Mouse (Mus musculus) G1E-ER4 (cell line): Measurements from ENCODE around the gene Skil. TPM values are rescaled to one million over a fixed set of nuclear protein-coding genes. Genes with fewer than 3 reads are reported as not detected.

ENCODE experiments used
- GATA1 ChIP-seq: IDR thresholded peaks from one replicate; pipeline ENCODE4 v1.8.0; 2012; ENCODE audit warnings: low read length, inconsistent platforms
- polyA plus RNA-seq: library from polyadenylated mRNA; stranded (reverse); fragments of >175 nt; gene quantifications from 2 replicates; pipeline ENCODE4 v1.2.3, GENCODE M21; 2012

The Skil gene
- polyA plus RNA-seq, 1 experiment, result 0.60 TPM

GRCm38 (mm10) chr3:31138454-31139424, 43.9 kb downstream of the Skil start:
- no peak for TF ChIP-seq GATA1

- no peak for TF ChIP-seq GATA1
These were observed 46.8 kb downstream of the Skil start for GRCm38 (mm10) chr3:31141621-31142020.

GRCm38 (mm10) chr3:31145641-31146290, 50.9 kb downstream of the Skil start:
- no peak for TF ChIP-seq GATA1

GRCm38 (mm10) chr3:31148595-31148994, 53.7 kb downstream of the Skil start:
- TF ChIP-seq GATA1, result no peak

GRCm38 (mm10) chr3:31149706-31150105, 54.8 kb downstream of the Skil start, which contains the start of gene Cldn11:
Gene Cldn11, plus strand, starts transcription at chr3:31149920.
- TF ChIP-seq GATA1, result no peak

GRCm38 (mm10) chr3:31152108-31152507, 57.2 kb downstream of the Skil start:
- no peak for TF ChIP-seq GATA1

GRCm38 (mm10) chr3:31156126-31156525, 61.3 kb downstream of the Skil start:
- TF ChIP-seq GATA1, result no peak

- no peak for TF ChIP-seq GATA1
These were observed 62.9 kb downstream of the Skil start for GRCm38 (mm10) chr3:31157776-31158175.

GRCm38 (mm10) chr3:31160046-31160445, 65.2 kb downstream of the Skil start:
- TF ChIP-seq GATA1, result no peak

GRCm38 (mm10) chr3:31161336-31161735, 66.5 kb downstream of the Skil start:
- no peak for TF ChIP-seq GATA1

- no peak for TF ChIP-seq GATA1
These were observed 68.0 kb downstream of the Skil start for GRCm38 (mm10) chr3:31162860-31163259.

- TF ChIP-seq GATA1, result no peak
These were observed 70.9 kb downstream of the Skil start for GRCm38 (mm10) chr3:31165803-31166202.

GRCm38 (mm10) chr3:31166365-31166871, 71.6 kb downstream of the Skil start:
- TF ChIP-seq GATA1, result no peak

Other genes starting within 250 kb of the Skil start
- not detected in 2 replicates for gene Gpr160, start 239.1 kb upstream of the Skil start, polyA plus RNA-seq
- 2.3 and 3.8 TPM in 2 replicates for gene Phc3, start 125.6 kb upstream of the Skil start, polyA plus RNA-seq
- 4.3 and 5.7 TPM in 2 replicates for gene Prkci, start 99.3 kb upstream of the Skil start, polyA plus RNA-seq
- gene Cldn11, start 54.9 kb downstream of the Skil start, polyA plus RNA-seq, result not detected in 2 replicates
- not detected in 2 replicates for gene Slc7a14, start 215.3 kb downstream of the Skil start, polyA plus RNA-seq